Mouse (Mus musculus) CH12.LX (cell line): Measurements from ENCODE around the gene Prdx2. TPM values are rescaled to one million over a fixed set of nuclear protein-coding genes. Genes with fewer than 3 reads are reported as not detected.

Source experiments
- DNase-seq: peaks from one replicate; pipeline ENCODE4 v3.0.0-alpha.2; 2013; ENCODE audit errors: extremely low read depth
- H3K27ac ChIP-seq: 2 replicates; pipeline ENCODE4 v1.5.1; 2012; ENCODE audit warnings: low read depth, mild to moderate bottlenecking, control low read depth, moderate library complexity; ENCODE audit not compliant: insufficient read depth
- H3K27me3 ChIP-seq: replicated peaks from 2 replicates; pipeline ENCODE3; 2012; ENCODE audit warnings: inconsistent platforms
- H3K36me3 ChIP-seq, 2 experiments: replicated peaks in 1 of 2; 2 replicates each; pipeline versions ENCODE3 to v1.6.1; 2012; ENCODE audit warnings: inconsistent platforms in 1 of 2, low read length in 1 of 2, mild to moderate bottlenecking in 1 of 2, mixed read lengths in 1 of 2, moderate library complexity in 1 of 2; ENCODE audit not compliant: control insufficient read depth in 1 of 2, insufficient read depth in 1 of 2
- H3K4me1 ChIP-seq, 2 experiments: 2 replicates each; pipeline ENCODE4 v1.6.1; 2012; ENCODE audit warnings: inconsistent platforms in 1 of 2, moderate library complexity in 1 of 2; ENCODE audit not compliant: insufficient read depth in 2 of 2, control insufficient read depth in 1 of 2
- H3K4me2 ChIP-seq: 2 replicates; pipeline ENCODE4 v1.6.1; 2012; ENCODE audit warnings: low read depth, mild to moderate bottlenecking, control low read depth; ENCODE audit not compliant: poor library complexity, insufficient read depth, severe bottlenecking
- H3K4me3 ChIP-seq, 3 experiments: fragments of 150-350 bp in 1 of 3; sonication (generic) in 1 of 3; replicated peaks in 1 of 3; 2 replicates each; pipeline versions ENCODE3 to v1.5.1; 2011 to 2012; ENCODE audit warnings: low read depth in 2 of 3, low read length in 2 of 3, mild to moderate bottlenecking in 2 of 3, moderate library complexity in 2 of 3, control low read depth in 1 of 3, improper control_type of control experiment in 1 of 3, inconsistent platforms in 1 of 3, mixed read lengths in 1 of 3; ENCODE audit not compliant: poor library complexity in 1 of 3
- H3K79me2 ChIP-seq: replicated peaks from 2 replicates; pipeline ENCODE4 v1.6.1; 2012; ENCODE audit warnings: mild to moderate bottlenecking, moderate library complexity; ENCODE audit not compliant: control insufficient read depth, poor library complexity, insufficient read depth, severe bottlenecking; ENCODE audit errors: extremely low read depth
- H3K9ac ChIP-seq: 2 replicates; pipeline ENCODE4 v1.6.1; 2012; ENCODE audit warnings: low read depth, mild to moderate bottlenecking, control low read depth, moderate library complexity; ENCODE audit not compliant: insufficient read depth
- H3K9me3 ChIP-seq: replicated peaks from 2 replicates; pipeline ENCODE3; 2012; ENCODE audit warnings: low read length, inconsistent platforms, mixed read lengths
- BHLHE40 ChIP-seq: IDR thresholded peaks from 2 replicates; pipeline ENCODE4 v1.6.1; 2011; ENCODE audit warnings: mild to moderate bottlenecking, low read depth, low read length, improper control_type of control experiment
- CHD1 ChIP-seq: IDR thresholded peaks from 2 replicates; pipeline ENCODE4 v1.6.1; 2012; ENCODE audit warnings: low read depth, low read length, improper control_type of control experiment, inconsistent platforms
- CHD2 ChIP-seq: IDR thresholded peaks from 2 replicates; pipeline ENCODE4 v1.6.1; 2011; ENCODE audit warnings: low read length, improper control_type of control experiment
- CTCF ChIP-seq, 2 experiments: IDR thresholded peaks in 1 of 2; conservative IDR thresholded peaks in 1 of 2; 2 replicates each; pipeline ENCODE4 v1.5.1; 2011 to 2012; ENCODE audit warnings: low read depth in 2 of 2, low read length in 2 of 2, improper control_type of control experiment in 1 of 2, inconsistent platforms in 1 of 2, mild to moderate bottlenecking in 1 of 2, moderate library complexity in 1 of 2
- ELF1 ChIP-seq: IDR thresholded peaks from 2 replicates; pipeline ENCODE4 v1.6.1; 2014; ENCODE audit warnings: low read depth, mild to moderate bottlenecking, inconsistent platforms, low read length, improper control_type of control experiment
- ETS1 ChIP-seq: conservative IDR thresholded peaks from 2 replicates; pipeline ENCODE4 v1.6.1; 2012; ENCODE audit warnings: low read depth, mild to moderate bottlenecking, inconsistent platforms, low read length, improper control_type of control experiment, moderate library complexity
- GABPA ChIP-seq: IDR thresholded peaks from 2 replicates; pipeline ENCODE4 v1.6.1; 2012; ENCODE audit warnings: low read depth, low read length, improper control_type of control experiment, inconsistent platforms; ENCODE audit not compliant: insufficient replicate concordance
- IRF4 ChIP-seq: IDR thresholded peaks from 2 replicates; pipeline ENCODE4 v1.6.1; 2014; ENCODE audit warnings: low read depth, mild to moderate bottlenecking, inconsistent platforms, low read length, improper control_type of control experiment
- JUND ChIP-seq: conservative IDR thresholded peaks from 2 replicates; pipeline ENCODE4 v1.6.1; 2011; ENCODE audit warnings: low read depth, low read length, improper control_type of control experiment
- MAFK ChIP-seq: IDR thresholded peaks from 2 replicates; pipeline ENCODE4 v1.6.1; 2011; ENCODE audit warnings: low read length, improper control_type of control experiment; ENCODE audit not compliant: insufficient replicate concordance
- MAX ChIP-seq: IDR thresholded peaks from 2 replicates; pipeline ENCODE4 v1.6.1; 2011; ENCODE audit warnings: low read length, improper control_type of control experiment
- MAZ ChIP-seq: IDR thresholded peaks from 2 replicates; pipeline ENCODE4 v1.6.1; 2012; ENCODE audit warnings: low read depth, mild to moderate bottlenecking, inconsistent platforms, low read length, improper control_type of control experiment, moderate library complexity
- MEF2A ChIP-seq: IDR thresholded peaks from 2 replicates; pipeline ENCODE4 v1.6.1; 2014; ENCODE audit warnings: low read depth, mild to moderate bottlenecking, inconsistent platforms, low read length, improper control_type of control experiment, borderline replicate concordance
- MXI1 ChIP-seq: IDR thresholded peaks from 2 replicates; pipeline ENCODE4 v1.6.1; 2011; ENCODE audit warnings: mild to moderate bottlenecking, low read depth, low read length, improper control_type of control experiment
- MYC ChIP-seq: IDR thresholded peaks from 2 replicates; pipeline ENCODE4 v1.6.1; 2011; ENCODE audit warnings: low read depth, mild to moderate bottlenecking, improper control_type of control experiment, low read length
- NELFE ChIP-seq: IDR thresholded peaks from 2 replicates; pipeline ENCODE4 v1.6.1; 2011; ENCODE audit warnings: low read depth, low read length, improper control_type of control experiment
- NRF1 ChIP-seq: IDR thresholded peaks from 2 replicates; pipeline ENCODE4 v1.6.1; 2014; ENCODE audit warnings: low read depth, mild to moderate bottlenecking, inconsistent platforms, low read length, improper control_type of control experiment, moderate library complexity
- PAX5 ChIP-seq: IDR thresholded peaks from 2 replicates; pipeline ENCODE4 v1.6.1; 2012; ENCODE audit warnings: low read length, inconsistent platforms, mixed read lengths
- POLR2A ChIP-seq: IDR thresholded peaks from 2 replicates; pipeline ENCODE4 v1.6.1; 2011; ENCODE audit warnings: low read depth, mild to moderate bottlenecking, improper control_type of control experiment, low read length
- POLR2AphosphoS2 ChIP-seq: IDR thresholded peaks from 2 replicates; pipeline ENCODE4 v1.6.1; 2011; ENCODE audit warnings: low read depth, low read length, improper control_type of control experiment
- RAD21 ChIP-seq: IDR thresholded peaks from 2 replicates; pipeline ENCODE4 v1.6.1; 2011; ENCODE audit warnings: low read depth, mild to moderate bottlenecking, low read length, improper control_type of control experiment, moderate library complexity
- RCOR1 ChIP-seq: conservative IDR thresholded peaks from 2 replicates; pipeline ENCODE4 v1.6.1; 2012; ENCODE audit warnings: low read depth, mild to moderate bottlenecking, inconsistent platforms, low read length, improper control_type of control experiment
- SIN3A ChIP-seq: IDR thresholded peaks from 2 replicates; pipeline ENCODE4 v1.6.1; 2012; ENCODE audit warnings: low read length, improper control_type of control experiment, inconsistent platforms
- SMC3 ChIP-seq: IDR thresholded peaks from 2 replicates; pipeline ENCODE4 v1.6.1; 2011; ENCODE audit warnings: low read depth, low read length, improper control_type of control experiment
- TCF12 ChIP-seq: IDR thresholded peaks from 2 replicates; pipeline ENCODE4 v1.6.1; 2014; ENCODE audit warnings: low read depth, mild to moderate bottlenecking, inconsistent platforms, low read length, improper control_type of control experiment
- UBTF ChIP-seq: IDR thresholded peaks from 2 replicates; pipeline ENCODE4 v1.6.1; 2012; ENCODE audit warnings: low read depth, mild to moderate bottlenecking, inconsistent platforms, low read length, improper control_type of control experiment, moderate library complexity
- USF1 ChIP-seq: IDR thresholded peaks from 2 replicates; pipeline ENCODE4 v1.6.1; 2014; ENCODE audit warnings: low read depth, mild to moderate bottlenecking, inconsistent platforms, low read length, improper control_type of control experiment
- ZC3H11A ChIP-seq: IDR thresholded peaks from 2 replicates; pipeline ENCODE4 v1.6.1; 2012; ENCODE audit warnings: low read depth, mild to moderate bottlenecking, inconsistent platforms, low read length, improper control_type of control experiment
- ZMIZ1 ChIP-seq: IDR thresholded peaks from 2 replicates; pipeline ENCODE4 v1.6.1; 2012; ENCODE audit warnings: low read depth, mild to moderate bottlenecking, inconsistent platforms, low read length, improper control_type of control experiment
- ZNF384 ChIP-seq: IDR thresholded peaks from 2 replicates; pipeline ENCODE4 v1.6.1; 2012; ENCODE audit warnings: low read depth, low read length, improper control_type of control experiment, inconsistent platforms
- dilution Hi-C: fragments of 300-500 bp; cut with MboI; formaldehyde crosslinking; loops from 2 replicates; pipeline ENCODE4 v1.14.3; 2020; ENCODE audit warnings: low sequenced_read_pairs; ENCODE audit not compliant: extremely low pct_unique_long_range_greater_than_20kb, extremely low pct_ligation_motif_present
- in situ Hi-C: fragments of 300-500 bp; cut with MboI; formaldehyde crosslinking; loops from 3 replicates; pipeline ENCODE4 v1.14.3; 2019; ENCODE audit warnings: low sequenced_read_pairs, low pct_ligation_motif_present, low pct_unique_long_range_greater_than_20kb, mixed read lengths
- polyA plus RNA-seq: library from polyadenylated mRNA; unstranded; fragments of >175 nt; gene quantifications from 2 replicates; pipeline ENCODE4 v1.2.1, GENCODE M21; 2012; ENCODE audit warnings: low read depth; ENCODE audit not compliant: insufficient read length
- total RNA-seq, 2 experiments: library from RNA; depleted of rRNA; stranded (reverse); fragments of 300-350 nt in 1 of 2; fragments of >200 nt in 1 of 2; gene quantifications; 2 replicates each; pipeline ENCODE4 v1.2.3; 2012 to 2014

Prdx2 gene
- total and polyA plus RNA-seq, 3 experiments, result 158 to 232 (median 218) TPM

GRCm38 (mm10) chr8:84973803-84974542, 4.6 kb downstream of the Prdx2 start:
- H3K27ac ChIP-seq, result peak overlapping the region; percentile 30; the same call in 1 of the 2 replicates

GRCm38 (mm10) chr8:84974543-84975142, 5.3 kb downstream of the Prdx2 start:
- Histone ChIP-seq H3K4me3 (peak overlapping the region; percentile 35 to 94 (median 51)), H3K4me2 (peak overlapping the region; percentile 98), H3K9me3 (no peaks in the 10 kb centered on the region), H3K9ac (peak overlapping the region; percentile 88), H3K79me2 (peaks cover 26% of the 10 kb centered on the region), H3K27ac (peak overlapping the region; percentile 92), H3K27me3 (no peaks in the 10 kb centered on the region), H3K4me1 (peaks cover 6 to 26% of the 10 kb centered on the region in 2 experiments; a peak in 3 of 4 replicates), H3K36me3 (peaks cover 25 to 37% of the 10 kb centered on the region in 2 experiments)
- peak; percentile 52 for DNase-seq
- in situ Hi-C loops, result loop anchor here (5.0 kb wide), 1 partner anchor 33 kb away; no protein-coding TSS in a partner anchor
- dilution Hi-C loops, result no loop called here
- 0 out of 2 replicates have a peak, but pooled peaks have one; percentile 40 for TF ChIP-seq CHD2
- TF ChIP-seq RAD21, result no peak; the same call in 1 of the 2 replicates
- TF ChIP-seq CTCF (conservative IDR thresholded peaks at IDR 0.05 in 1 of 2, IDR thresholded peaks at IDR 0.05 in 1 of 2; ENCODE audit: low read depth in 2 of 2, low read length in 2 of 2), result no peak
- peak; percentile 62; the same call in 1 of the 2 replicates for TF ChIP-seq ZMIZ1
- TF ChIP-seq NELFE, result no peak
- TF ChIP-seq MAFK, result no peak
- 0 out of 2 replicates have a peak, but pooled peaks have one; percentile 20 for TF ChIP-seq MYC
- TF ChIP-seq CHD1, result peak; percentile 95
- TF ChIP-seq POLR2AphosphoS2, result no peak; the same call in 1 of the 2 replicates
- peak; percentile 86 for TF ChIP-seq BHLHE40
- TF ChIP-seq RCOR1, result no peak
- peak; percentile 48; the same call in 1 of the 2 replicates for TF ChIP-seq MEF2A
- no peak for TF ChIP-seq ZC3H11A
- TF ChIP-seq GABPA, result no peak
- peak; percentile 50; the same call in 1 of the 2 replicates for TF ChIP-seq TCF12
- no peak for TF ChIP-seq USF1
- TF ChIP-seq MXI1, result peak; percentile 81
- peak; percentile 84 for TF ChIP-seq IRF4
- peak; percentile 54 for TF ChIP-seq MAX
- peak; percentile 67; the same call in 1 of the 2 replicates for TF ChIP-seq ETS1

More at GRCm38 (mm10) chr8:84973803-84974542, 4.6 kb downstream of the Prdx2 start:
- dilution Hi-C loops, result no loop called here
- H3K9me3 ChIP-seq, result no peaks in the 10 kb centered on the region
- peak overlapping the region; percentile 88; the same call in 1 of the 2 replicates for H3K9ac ChIP-seq
- peak; percentile 76 for DNase-seq
- TF ChIP-seq MYC (peak; percentile 76; the same call in 1 of the 2 replicates), RCOR1 (no peak), CTCF (conservative IDR thresholded peaks at IDR 0.05 in 1 of 2, IDR thresholded peaks at IDR 0.05 in 1 of 2; ENCODE audit: low read depth in 2 of 2, low read length in 2 of 2) (peak; percentile 89 to 98), POLR2AphosphoS2 (no peak), UBTF (no peak), RAD21 (peak; percentile 99), POLR2A (0 out of 2 replicates have a peak, but pooled peaks have one; percentile 5), ZMIZ1 (no peak), MAZ (no peak), NRF1 (no peak), USF1 (no peak), ETS1 (no peak), NELFE (peak; percentile 15; the same call in 1 of the 2 replicates), PAX5 (no peak), MAX (no peak; the same call in 1 of the 2 replicates), JUND (no peak), SMC3 (peak; percentile 98), ZC3H11A (peak; percentile 84), SIN3A (peak; percentile 80; the same call in 1 of the 2 replicates), MXI1 (no peak), ELF1 (no peak), ZNF384 (no peak)
- in situ Hi-C loops, result loop anchor here (5.0 kb wide), 1 partner anchor 33 kb away; no protein-coding TSS in a partner anchor
- peaks cover 25 to 37% of the 10 kb centered on the region in 2 experiments for H3K36me3 ChIP-seq
- H3K4me2 ChIP-seq, result peak overlapping the region; percentile 98
- H3K79me2 ChIP-seq, result peaks cover 26% of the 10 kb centered on the region
- H3K27me3 ChIP-seq, result no peaks in the 10 kb centered on the region
- H3K4me1 ChIP-seq, result peaks cover 6 to 20% of the 10 kb centered on the region in 2 experiments; a peak in 3 of 4 replicates
- H3K4me3 ChIP-seq, result peak overlapping the region in 2 of 3 experiments; percentile 35 to 94
